Mouse (Mus musculus) lung, adult 2 months (tissue): Measurements from ENCODE around the gene Kiss1r. TPM values are rescaled to one million over a fixed set of nuclear protein-coding genes. Genes with fewer than 3 reads are reported as not detected.

Experiments used
- DNase-seq: peaks from one replicate; pipeline ENCODE4 v3.0.0; 2022
- H3K4me1 ChIP-seq: fragments of 200-500 bp; 2 replicates; pipeline ENCODE4 v1.6.1; 2011; ENCODE audit warnings: low read length; ENCODE audit not compliant: control insufficient read depth, insufficient read depth
- H3K4me3 ChIP-seq: fragments of 200-500 bp; replicated peaks from 2 replicates; pipeline ENCODE3; 2011; ENCODE audit warnings: low read depth, mild to moderate bottlenecking, control low read depth, low read length; ENCODE audit errors: extremely low read depth
- CTCF ChIP-seq: fragments of 200-500 bp; IDR thresholded peaks from 2 replicates; pipeline ENCODE4 v1.5.1; 2011; ENCODE audit warnings: mild to moderate bottlenecking, low read length, control low read depth; ENCODE audit not compliant: insufficient read depth
- POLR2A ChIP-seq: fragments of 200-500 bp; IDR thresholded peaks from 2 replicates; pipeline ENCODE4 v1.6.1; 2011; ENCODE audit warnings: low read depth, mild to moderate bottlenecking, control low read depth, low read length, borderline replicate concordance; ENCODE audit errors: extremely low read depth
- WGBS: fragments of 180-500 bp; shearing (Covaris S2); methylation state at CpG from one replicate; pipeline ENCODE4 v1.1.7; 2018; 5-methylcytosine and 5-hydroxymethylcytosine counted together
- polyA plus RNA-seq: library from polyadenylated mRNA; depleted of rRNA; stranded (reverse); fragments of >200 nt; gene quantifications from 2 replicates; pipeline ENCODE4 v1.2.3, GENCODE M21; 2012

The Kiss1r gene
- polyA plus RNA-seq, 1 experiment, result 20.9 TPM

GRCm38 (mm10) chr10:79896306-79896705 lies 20.5 kb upstream of the Kiss1r start:
- Histone ChIP-seq H3K4me1 (no peaks in the 10 kb centered on the region), H3K4me3 (no peak overlapping the region)
- WGBS, result 81% methylated on average over 16 of the region's 16 CpGs
- DNase-seq, result no peak
- TF ChIP-seq CTCF, result no peak
- no peak for TF ChIP-seq POLR2A

GRCm38 (mm10) chr10:79896814-79897213 lies 20.0 kb upstream of the Kiss1r start:
- Histone ChIP-seq H3K4me3 (no peak overlapping the region), H3K4me1 (no peaks in the 10 kb centered on the region)
- TF ChIP-seq CTCF (no peak), POLR2A (no peak)
- peak; percentile 26 for DNase-seq
- WGBS, result 63% methylated on average over 13 of the region's 13 CpGs

- Histone ChIP-seq H3K4me3 (no peak overlapping the region), H3K4me1 (no peaks in the 10 kb centered on the region)
- no peak for TF ChIP-seq POLR2A
- no peak for TF ChIP-seq CTCF
- 65% methylated on average over 20 of the region's 20 CpGs for WGBS
- DNase-seq, result no peak
Measured at GRCm38 (mm10) chr10:79897316-79898245, 19.2 kb upstream of the Kiss1r start.

GRCm38 (mm10) chr10:79900951-79901410 lies 15.8 kb upstream of the Kiss1r start:
- Histone ChIP-seq H3K4me1 (no peaks in the 10 kb centered on the region), H3K4me3 (no peak overlapping the region)
- no peak for TF ChIP-seq CTCF
- TF ChIP-seq POLR2A, result no peak
- 69% methylated on average over 2 of the region's 2 CpGs for WGBS
- no peak for DNase-seq

- WGBS, result 89% methylated on average over 9 of the region's 9 CpGs
- no peak for DNase-seq
- Histone ChIP-seq H3K4me3 (no peak overlapping the region), H3K4me1 (peaks cover 3% of the 10 kb centered on the region)
- TF ChIP-seq POLR2A, result no peak
- no peak for TF ChIP-seq CTCF
Measured at GRCm38 (mm10) chr10:79906712-79907111, 10.1 kb upstream of the Kiss1r start.

GRCm38 (mm10) chr10:79907415-79907814 lies 9.4 kb upstream of the Kiss1r start:
- Histone ChIP-seq H3K4me1 (peaks cover 3% of the 10 kb centered on the region), H3K4me3 (no peak overlapping the region)
- no peak for DNase-seq
- 93% methylated on average over 10 of the region's 10 CpGs for WGBS
- TF ChIP-seq POLR2A, result no peak
- no peak for TF ChIP-seq CTCF

- WGBS, result 1% methylated on average over 52 of the region's 52 CpGs
- Histone ChIP-seq H3K4me1 (peaks cover 3% of the 10 kb centered on the region), H3K4me3 (peak within 1 kb of the TSS; percentile 91)
- TF ChIP-seq POLR2A, result peak; percentile 38; the same call in 1 of the 2 replicates
- TF ChIP-seq CTCF, result no peak
- DNase-seq, result peak; percentile 99
Measured at GRCm38 (mm10) chr10:79908167-79909091, 8.3 kb upstream of the Kiss1r start, which contains the start of gene Med16. Med16 (minus strand) TSS chr10:79908923.

GRCm38 (mm10) chr10:79909092-79909922 lies 7.5 kb upstream of the Kiss1r start:
- WGBS, result 22% methylated on average over 14 of the region's 14 CpGs
- peaks cover 3% of the 10 kb centered on the region for H3K4me1 ChIP-seq
- TF ChIP-seq POLR2A (no peak), CTCF (no peak)
- DNase-seq, result peak; percentile 46
- H3K4me3 ChIP-seq, result no peak overlapping the region

GRCm38 (mm10) chr10:79910556-79910955 lies 6.2 kb upstream of the Kiss1r start, which contains the start of gene Gm26602:
Gm26602 (plus strand) TSS chr10:79910856.
- no peak for DNase-seq
- TF ChIP-seq POLR2A (no peak), CTCF (no peak)
- Histone ChIP-seq H3K4me3 (no peak within 1 kb of the TSS), H3K4me1 (peaks cover 7% of the 10 kb centered on the region)
- 96% methylated on average over 4 of the region's 4 CpGs for whole genome bisulfite sequencing
